Mouse (Mus musculus) lung, postnatal 0 days (tissue): ENCODE results near the gene Fam3c. TPM values are rescaled to one million over a fixed set of nuclear protein-coding genes. Genes with fewer than 3 reads are reported as not detected.
A peak's percentile ranks its signal among the peaks of the same experiment; 100 is the strongest.

Experiments used
- ATAC-seq: fragments of 200-750 bp; cut with Nextera tagmentation; 2 replicates; pipeline ENCODE4 v1.8.0; 2017; ENCODE audit warnings: moderate library complexity
- DNase-seq: peaks from one replicate; pipeline ENCODE4 v3.0.0-alpha.2; 2016; ENCODE audit warnings: low spot score
- H3K27ac ChIP-seq: fragments of 300-500 bp; sonication (generic); 2 replicates; pipeline ENCODE4 v1.5.1; 2014; ENCODE audit warnings: antibody characterized with exemption, mild to moderate bottlenecking, low read length, mixed read lengths
- H3K27me3 ChIP-seq: fragments of 300-500 bp; sonication (generic); replicated peaks from 2 replicates; pipeline ENCODE4 v1.6.1; 2014; ENCODE audit warnings: low read length, mixed read lengths; ENCODE audit not compliant: insufficient read depth
- H3K36me3 ChIP-seq: fragments of 300-500 bp; sonication (generic); 2 replicates; pipeline ENCODE4 v1.6.1; 2014; ENCODE audit warnings: low read length, mixed read lengths; ENCODE audit not compliant: insufficient read depth
- H3K4me1 ChIP-seq: fragments of 300-500 bp; sonication (generic); 2 replicates; pipeline ENCODE4 v1.6.1; 2014; ENCODE audit warnings: antibody characterized with exemption, low read depth, low read length, mixed read lengths; ENCODE audit not compliant: insufficient read depth
- H3K4me2 ChIP-seq: fragments of 300-500 bp; sonication (generic); replicated peaks from 2 replicates; pipeline ENCODE4 v1.6.1; 2014; ENCODE audit warnings: low read depth, mild to moderate bottlenecking, low read length, moderate library complexity, mixed read lengths
- H3K4me3 ChIP-seq: fragments of 300-500 bp; sonication (generic); 2 replicates; pipeline ENCODE4 v1.5.1; 2014; ENCODE audit warnings: low read depth, low read length
- H3K9ac ChIP-seq: fragments of 300-500 bp; sonication (generic); replicated peaks from 2 replicates; pipeline ENCODE4 v1.6.1; 2014; ENCODE audit warnings: low read depth, mild to moderate bottlenecking
- H3K9me3 ChIP-seq: fragments of 300-500 bp; sonication (generic); 2 replicates; pipeline ENCODE4 v1.6.1; 2016; ENCODE audit warnings: low read length, mixed read lengths
- CTCF ChIP-seq: IDR thresholded peaks from 2 replicates; pipeline ENCODE4 v1.5.1; 2016; ENCODE audit warnings: antibody characterized with exemption, mild to moderate bottlenecking
- EP300 ChIP-seq: IDR thresholded peaks from 2 replicates; pipeline ENCODE4 v1.6.1; 2016; ENCODE audit warnings: antibody characterized with exemption, mild to moderate bottlenecking, control low read depth
- WGBS: fragments of 180-500 bp; shearing (Covaris S2); extraction: QIAGEN DNeasy Blood & Tissue Kit; methylation state at CpG from one replicate; pipeline ENCODE4 v1.1.7; 2014; 5-methylcytosine and 5-hydroxymethylcytosine counted together
- polyA plus RNA-seq: library from polyadenylated mRNA; unstranded; fragments of >200 nt; fragmentation: Nextera tagmentation; extraction: Ambion mirVana; gene quantifications from 2 replicates; pipeline ENCODE4 v1.2.1, GENCODE M21; 2015

Gene Fam3c
- polyA plus RNA-seq, 1 experiment from 2014 or later = 66.9 TPM

DNA sequence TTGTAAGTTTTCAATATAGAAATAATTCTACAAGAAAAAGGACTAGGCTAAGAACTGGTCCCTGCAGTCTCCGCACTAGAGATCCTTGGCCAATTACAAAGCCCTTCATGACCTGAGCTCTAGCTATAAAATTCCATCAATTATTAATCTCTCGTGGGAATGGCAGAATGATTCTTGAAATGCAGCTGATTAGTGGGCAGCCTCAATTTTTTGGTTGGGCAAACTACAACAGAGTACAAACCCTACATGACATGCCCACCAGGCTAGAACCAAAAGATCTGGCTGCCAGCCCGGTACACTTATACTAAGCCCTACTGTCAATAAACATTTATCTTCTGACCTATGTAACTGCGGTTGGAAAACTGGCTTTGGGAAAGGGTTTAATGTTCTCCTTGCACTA, 29.0 kb downstream of the Fam3c start:
- H3K9ac ChIP-seq = no peak overlapping the region
- H3K9me3 ChIP-seq = no peaks in the 10 kb centered on the region
- no peak overlapping the region for H3K4me2 ChIP-seq
- H3K4me3 ChIP-seq = no peak overlapping the region
- H3K27ac ChIP-seq = no peak overlapping the region
- TF ChIP-seq CTCF = no peak
- no peak for TF ChIP-seq EP300
- 0 out of 2 replicates have a peak, but pooled peaks have one; percentile 21 for ATAC-seq
- WGBS = 46% methylated on average over 4 of the region's 4 CpGs
- no peaks in the 10 kb centered on the region for H3K36me3 ChIP-seq
- no peaks in the 10 kb centered on the region for H3K27me3 ChIP-seq
- DNase-seq = peak; percentile 19
- H3K4me1 ChIP-seq = no peaks in the 10 kb centered on the region

DNA sequence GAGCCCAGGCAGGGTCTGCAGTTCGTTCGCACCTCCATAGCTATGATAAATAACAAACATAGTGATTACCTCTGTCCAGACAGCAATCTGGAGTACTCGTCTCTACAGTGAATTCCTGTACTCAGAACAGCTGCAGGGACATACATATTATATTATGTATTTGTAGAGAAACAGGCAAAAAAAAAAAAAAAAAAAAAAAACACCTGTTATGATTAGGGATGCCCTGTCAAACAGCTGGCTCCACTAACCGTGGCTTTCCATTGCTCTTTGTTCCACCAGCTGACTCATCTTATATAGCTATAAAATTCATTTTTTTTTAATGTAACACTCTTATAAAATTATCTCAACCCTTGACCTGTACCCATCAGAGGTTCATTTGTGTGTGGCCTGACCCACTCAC, 29.8 kb downstream of the Fam3c start:
- DNase-seq = no peak
- no peak overlapping the region for H3K9ac ChIP-seq
- ATAC-seq = no peak
- no peak overlapping the region for H3K4me2 ChIP-seq
- no peaks in the 10 kb centered on the region for H3K9me3 ChIP-seq
- no peak for TF ChIP-seq CTCF
- no peak for TF ChIP-seq EP300
- H3K4me1 ChIP-seq = no peaks in the 10 kb centered on the region
- no peaks in the 10 kb centered on the region for H3K36me3 ChIP-seq
- H3K27ac ChIP-seq = no peak overlapping the region
- no peaks in the 10 kb centered on the region for H3K27me3 ChIP-seq
- WGBS = 74% methylated on average over 4 of the region's 4 CpGs
- no peak overlapping the region for H3K4me3 ChIP-seq

DNA sequence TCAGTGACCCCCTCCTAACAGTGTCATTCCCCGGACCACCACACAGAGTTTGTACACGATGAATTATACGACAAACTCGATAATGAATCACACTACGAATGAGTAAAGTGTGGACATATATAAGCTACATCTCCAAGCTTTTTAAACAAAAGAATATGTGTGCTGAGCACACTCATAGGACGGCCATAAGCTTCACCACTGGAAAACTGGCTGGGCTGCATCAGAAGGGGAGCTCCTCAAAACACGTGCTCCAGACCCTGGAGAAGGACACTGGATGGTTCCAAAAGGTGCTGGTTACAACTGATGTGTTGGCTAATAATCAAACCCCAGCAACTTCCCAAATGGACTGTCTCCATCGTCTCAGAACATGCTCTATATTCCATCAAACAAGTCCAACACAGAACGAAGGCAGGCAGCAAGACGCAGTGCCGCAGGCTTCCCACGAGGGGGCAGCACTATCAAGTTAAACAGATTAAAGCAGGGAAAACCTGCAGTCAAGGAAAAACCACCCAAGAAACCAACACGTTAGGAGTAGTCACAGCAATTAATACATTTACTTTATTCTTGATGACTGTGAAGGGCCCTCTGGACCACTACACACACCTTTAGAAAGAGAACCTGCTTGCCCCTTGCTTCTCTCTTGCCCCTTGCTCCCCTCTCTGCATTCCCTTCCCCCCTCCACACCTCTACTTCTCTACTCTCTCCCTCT, 30.5 kb downstream of the Fam3c start:
- no peaks in the 10 kb centered on the region for H3K36me3 ChIP-seq
- DNase-seq = peak; percentile 75
- no peak overlapping the region for H3K4me2 ChIP-seq
- H3K9ac ChIP-seq = no peak overlapping the region
- no peaks in the 10 kb centered on the region for H3K9me3 ChIP-seq
- H3K27me3 ChIP-seq = no peaks in the 10 kb centered on the region
- no peak overlapping the region for H3K4me3 ChIP-seq
- peak; percentile 38 for ATAC-seq
- 55% methylated on average over 13 of the region's 13 CpGs for WGBS
- H3K27ac ChIP-seq = no peak overlapping the region
- TF ChIP-seq EP300 (no peak), CTCF (peak; percentile 94)
- H3K4me1 ChIP-seq = no peaks in the 10 kb centered on the region

DNA sequence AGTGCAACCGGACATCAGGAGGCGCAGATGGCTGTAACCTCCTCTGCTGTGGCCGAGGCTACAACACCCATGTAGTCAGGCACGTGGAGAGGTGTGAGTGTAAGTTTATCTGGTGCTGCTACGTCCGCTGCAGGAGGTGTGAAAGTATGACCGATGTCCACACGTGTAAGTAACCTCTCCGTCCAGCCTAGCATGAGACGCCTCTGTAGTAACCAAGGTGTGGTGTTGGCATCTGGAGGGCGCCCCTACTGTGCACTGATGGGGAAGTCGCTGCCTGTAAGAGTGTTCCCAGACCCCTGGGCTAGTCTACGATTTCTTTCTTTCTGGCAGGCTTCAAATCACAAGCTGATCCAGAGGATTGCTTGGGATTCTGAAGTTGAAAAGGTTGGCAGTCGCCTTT, 58.0 kb downstream of the Fam3c start:
- DNase-seq (no peak), ATAC-seq (no peak)
- H3K27ac ChIP-seq = no peak overlapping the region
- H3K4me2 ChIP-seq = no peak overlapping the region
- no peaks in the 10 kb centered on the region for H3K36me3 ChIP-seq
- H3K4me3 ChIP-seq = no peak overlapping the region
- WGBS = 53% methylated on average over 14 of the region's 14 CpGs
- H3K27me3 ChIP-seq = no peaks in the 10 kb centered on the region
- no peak for TF ChIP-seq CTCF
- TF ChIP-seq EP300 = no peak
- no peak overlapping the region for H3K9ac ChIP-seq
- H3K9me3 ChIP-seq = no peaks in the 10 kb centered on the region
- no peaks in the 10 kb centered on the region for H3K4me1 ChIP-seq

DNA sequence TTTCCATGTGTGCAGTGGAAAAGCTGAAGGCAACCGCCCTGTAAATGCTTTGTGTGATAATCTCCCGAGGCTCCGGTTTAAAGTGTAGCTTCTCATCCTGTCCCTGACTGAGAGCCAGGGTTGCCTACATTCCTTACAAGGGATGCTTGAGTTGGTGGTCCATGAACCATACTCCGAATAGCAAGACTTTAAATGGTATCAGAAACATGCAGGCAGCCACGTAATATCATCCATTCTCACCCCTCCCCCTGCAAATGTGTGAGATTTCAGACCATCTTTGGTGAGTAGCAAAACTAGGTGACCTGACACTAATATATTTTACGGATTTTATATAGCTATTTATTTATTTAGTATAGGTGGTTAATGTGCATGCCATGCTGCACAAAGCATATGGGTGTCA, 59.0 kb downstream of the Fam3c start:
- DNase-seq = no peak
- H3K27ac ChIP-seq = no peak overlapping the region
- H3K9me3 ChIP-seq = no peaks in the 10 kb centered on the region
- H3K4me3 ChIP-seq = no peak overlapping the region
- no peaks in the 10 kb centered on the region for H3K36me3 ChIP-seq
- no peaks in the 10 kb centered on the region for H3K27me3 ChIP-seq
- TF ChIP-seq CTCF (no peak), EP300 (no peak)
- 70% methylated on average over 6 of the region's 6 CpGs for WGBS
- no peak overlapping the region for H3K4me2 ChIP-seq
- H3K4me1 ChIP-seq = no peaks in the 10 kb centered on the region
- H3K9ac ChIP-seq = no peak overlapping the region
- no peak for ATAC-seq

DNA sequence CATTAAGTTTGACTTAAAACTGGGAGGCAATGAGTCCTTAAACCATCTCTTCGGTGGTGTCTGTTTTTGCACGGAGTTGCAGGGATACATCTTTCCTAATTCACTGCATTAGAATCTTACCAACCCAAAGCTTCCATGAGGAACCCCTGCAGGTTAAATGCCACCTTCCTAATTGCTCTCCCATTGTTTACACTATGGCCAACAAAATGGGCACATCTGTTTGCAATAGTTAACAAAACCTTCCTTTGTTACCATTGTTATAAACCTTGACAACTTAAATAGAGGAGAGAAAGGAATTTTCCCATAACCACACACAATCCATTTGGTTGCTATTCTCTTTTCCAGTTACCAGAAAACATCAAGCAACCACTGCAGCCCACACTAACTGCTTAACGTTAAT, 62.1 kb downstream of the Fam3c start:
- peaks cover 11% of the 10 kb centered on the region; the same call in 1 of the 2 replicates for H3K27me3 ChIP-seq
- DNase-seq = no peak
- no peak overlapping the region for H3K4me2 ChIP-seq
- H3K9me3 ChIP-seq = no peaks in the 10 kb centered on the region
- TF ChIP-seq CTCF = no peak
- no peak for TF ChIP-seq EP300
- WGBS = 61% methylated on average over 3 of the region's 3 CpGs
- H3K9ac ChIP-seq = no peak overlapping the region
- H3K27ac ChIP-seq = no peak overlapping the region
- H3K36me3 ChIP-seq = no peaks in the 10 kb centered on the region
- H3K4me1 ChIP-seq = 0 out of 2 replicates have a peak, but pooled peaks cover 3% of the 10 kb centered on the region
- ATAC-seq = no peak
- H3K4me3 ChIP-seq = no peak overlapping the region

DNA sequence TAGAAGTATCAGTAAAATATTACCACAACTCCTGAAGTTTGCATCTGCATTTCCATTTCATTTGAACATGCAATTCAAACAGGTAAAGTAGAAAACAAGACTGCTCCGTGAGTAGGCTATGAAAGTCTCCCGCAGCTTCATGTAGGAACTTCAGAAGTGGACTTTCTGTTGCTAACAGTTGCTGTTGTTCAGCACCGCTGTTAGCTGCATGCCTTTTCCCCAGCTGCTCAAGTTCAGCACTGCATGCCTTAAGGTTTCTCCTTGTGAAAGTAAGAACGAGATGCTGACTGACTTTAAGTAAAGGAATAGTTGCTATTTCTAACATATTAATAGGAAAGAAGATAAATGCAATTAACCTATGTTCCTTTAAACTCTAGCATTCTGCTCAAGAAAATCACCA, 64.0 kb downstream of the Fam3c start:
- peaks cover 20% of the 10 kb centered on the region; the same call in 1 of the 2 replicates for H3K27me3 ChIP-seq
- DNase-seq (no peak), ATAC-seq (no peak)
- no peak for TF ChIP-seq EP300
- TF ChIP-seq CTCF = no peak
- no peaks in the 10 kb centered on the region for H3K9me3 ChIP-seq
- H3K27ac ChIP-seq = no peak overlapping the region
- 29% methylated on average over 4 of the region's 4 CpGs for whole genome bisulfite sequencing
- H3K4me2 ChIP-seq = no peak overlapping the region
- H3K36me3 ChIP-seq = no peaks in the 10 kb centered on the region
- H3K4me1 ChIP-seq = 0 out of 2 replicates have a peak, but pooled peaks cover 6% of the 10 kb centered on the region
- no peak overlapping the region for H3K4me3 ChIP-seq
- H3K9ac ChIP-seq = no peak overlapping the region
